Mouse (Mus musculus): ENCODE data around the gene Asf1a. TPM values are rescaled to one million over a fixed set of nuclear protein-coding genes. Genes with fewer than 3 reads are reported as not detected.
"Not testable (repeated sequence)": the region's sequence is repeated elsewhere in the genome, so short reads cannot be mapped to it uniquely, and the experiment has no call there.

The Asf1a gene
- total RNA-seq, 2 experiments from 2014 or later = 22.1 to 26.2 TPM

DNA sequence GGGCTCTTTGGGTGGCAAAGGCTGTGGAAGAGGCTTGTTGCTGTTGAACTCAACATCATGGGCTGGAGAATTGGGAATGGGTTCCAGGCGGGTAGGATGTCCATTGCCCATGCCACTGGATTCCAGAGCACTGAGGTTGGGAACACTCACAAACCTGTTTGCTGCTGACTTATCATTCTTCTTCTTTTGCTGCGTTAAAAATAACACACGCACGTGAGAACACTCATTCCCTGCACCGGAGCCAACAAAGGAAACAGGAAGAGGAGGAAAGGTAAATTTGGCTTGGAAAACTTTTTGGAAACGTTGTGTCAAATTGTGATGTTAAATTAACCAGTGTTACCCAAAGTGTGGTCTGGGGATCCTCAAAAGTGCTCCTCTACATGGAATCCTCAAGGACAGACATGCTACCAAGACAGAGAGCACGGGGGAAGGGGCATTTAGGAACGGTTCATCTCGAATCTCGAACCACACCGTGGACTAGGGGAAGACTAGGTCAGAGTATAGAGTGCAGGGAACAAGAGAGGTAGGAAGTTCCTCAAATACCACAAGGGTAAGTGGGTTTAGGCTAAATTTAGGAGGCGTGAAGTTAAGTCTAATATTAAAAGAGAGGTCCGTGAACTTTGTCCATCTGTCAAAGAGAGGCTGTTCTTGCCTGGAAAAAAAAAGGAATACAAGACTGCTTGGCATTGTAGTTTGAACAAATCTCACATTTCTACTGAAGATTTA is 38.9 kb downstream of the Asf1a start:
- DNase-seq (ENCODE audit: low spot score) = no peak

DNA sequence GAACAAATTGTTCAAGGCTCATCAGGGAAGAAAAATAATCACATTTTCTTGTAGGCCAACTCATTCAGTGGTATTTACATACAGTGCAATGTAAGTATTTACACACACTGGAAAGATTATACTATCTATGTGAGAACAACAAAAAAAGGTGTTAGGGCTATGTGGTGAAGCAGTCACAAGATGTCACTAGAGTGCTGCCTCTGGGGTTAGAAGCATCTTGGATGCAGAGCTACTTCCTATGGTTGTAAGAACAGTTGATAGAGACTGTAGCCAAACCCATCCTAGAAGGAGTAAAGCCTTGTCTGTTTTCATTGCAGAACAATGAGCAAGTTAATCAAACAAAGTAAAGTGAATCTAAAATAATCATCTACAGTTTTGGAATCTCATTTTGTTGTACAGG is 45.0 kb downstream of the Asf1a start:
- no peak for DNase-seq (ENCODE audit: low spot score)

DNA sequence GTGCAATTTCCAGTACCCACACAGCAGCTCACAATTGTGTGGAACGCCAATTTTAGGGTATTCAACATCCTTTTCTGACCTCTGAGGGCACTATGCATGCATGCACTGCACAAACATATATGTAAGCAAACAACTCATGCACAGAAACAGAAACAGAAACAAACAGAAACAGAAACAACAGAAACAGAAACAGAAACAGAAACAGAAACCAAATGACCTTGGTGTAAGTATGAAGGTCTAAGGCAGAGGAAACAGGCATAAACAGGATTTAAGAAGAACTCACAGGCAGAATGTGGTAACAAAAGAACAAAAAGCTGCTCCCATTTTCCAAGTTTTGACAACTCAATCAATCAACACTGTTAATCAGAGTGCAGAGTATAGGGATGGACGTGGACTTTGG is 54.1 kb downstream of the Asf1a start:
- no peak for DNase-seq (ENCODE audit: low spot score)

DNA sequence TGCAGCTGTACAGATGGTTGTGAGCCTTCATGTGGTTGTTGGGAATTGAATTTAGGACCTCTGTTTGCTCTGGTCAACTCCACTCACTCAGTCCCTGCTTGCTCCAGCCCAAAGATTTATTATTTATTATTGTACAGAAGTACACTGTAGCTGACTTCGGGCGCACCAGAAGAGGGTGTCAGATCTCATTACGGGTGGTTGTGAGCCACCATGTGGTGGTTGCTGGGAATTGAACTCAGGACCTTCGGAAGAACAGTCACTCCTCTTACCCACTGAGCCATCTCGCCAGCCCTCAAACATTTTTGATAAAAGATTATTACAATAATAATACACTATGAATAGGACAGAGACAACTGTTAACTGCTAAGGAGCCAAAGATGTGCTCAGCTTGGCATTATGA is 57.7 kb downstream of the Asf1a start:
- DNase-seq (ENCODE audit: low spot score) = not testable (repeated sequence)

Other genes starting within 250 kb of the Asf1a start
- gene Cep85l, start 216.8 kb upstream of the Asf1a start, total RNA-seq (2021) = 10 to 100 TPM; 30.7 to 44.0 TPM
- 1 to 10 TPM in 1 of 2 experiments, under 1 TPM in 1; 0.52 to 1.2 TPM for gene Mcm9, start 33.7 kb downstream of the Asf1a start, total RNA-seq (2021)
- gene Fam184a, start 154.4 kb downstream of the Asf1a start, total RNA-seq (2021) = under 1 TPM; 0.30 to 0.43 TPM